Mouse (Mus musculus): ENCODE results near the gene Emsy.

DNA sequence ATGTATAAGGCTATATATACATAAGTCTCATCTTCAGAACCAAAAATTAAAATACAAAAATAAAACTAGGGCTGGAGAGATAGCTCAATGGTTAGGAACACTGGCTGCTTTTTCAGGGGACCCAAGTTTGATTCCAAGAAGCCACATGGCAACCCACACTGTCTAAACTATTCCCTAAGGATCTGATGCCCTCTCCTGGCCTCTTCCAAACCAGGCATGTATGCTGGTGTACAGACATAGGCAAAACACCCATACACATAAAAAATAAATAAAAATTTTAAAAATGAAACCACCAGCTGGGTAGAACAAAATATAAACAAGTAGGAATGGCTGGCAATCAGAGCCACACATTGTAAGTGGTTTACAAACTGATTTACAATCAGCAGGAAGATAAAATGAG lies 48.1 kb downstream of the Emsy start:
- TF ChIP-seq CTCF (IDR thresholded peaks at IDR 0.05; ENCODE audit: extremely low read depth, insufficient read depth, low read length) (no peak), POLR2A (IDR thresholded peaks at IDR 0.05; ENCODE audit: extremely low read depth, insufficient read depth, low read length) (no peak)
